Mouse (Mus musculus) thymus, adult 2 months (tissue): Measurements from ENCODE around the gene Olfr1348. TPM values are rescaled to one million over a fixed set of nuclear protein-coding genes. Genes with fewer than 3 reads are reported as not detected.
"Not testable (repeated sequence)": the region's sequence is repeated elsewhere in the genome, so short reads cannot be mapped to it uniquely, and the experiment has no call there.

Experiments
- DNase-seq: peaks from one replicate; pipeline ENCODE4 v3.0.0; 2021
- H3K27ac ChIP-seq: fragments of 200-500 bp; 2 replicates; pipeline ENCODE4 v1.5.1; 2012; ENCODE audit warnings: low read length, control low read depth; ENCODE audit not compliant: control insufficient read depth, insufficient read depth
- H3K27me3 ChIP-seq: fragments of 200-500 bp; 2 replicates; pipeline ENCODE4 v1.6.1; 2012; ENCODE audit warnings: mild to moderate bottlenecking, low read length, moderate library complexity, mixed read lengths; ENCODE audit not compliant: control insufficient read depth, insufficient read depth
- H3K36me3 ChIP-seq: fragments of 200-500 bp; 2 replicates; pipeline ENCODE4 v1.6.1; 2012; ENCODE audit warnings: mild to moderate bottlenecking, low read length, moderate library complexity; ENCODE audit not compliant: control insufficient read depth, insufficient read depth
- H3K4me1 ChIP-seq: fragments of 200-500 bp; replicated peaks from 2 replicates; pipeline ENCODE4 v1.6.1; 2012; ENCODE audit warnings: low read length; ENCODE audit not compliant: control insufficient read depth, insufficient read depth
- H3K4me3 ChIP-seq: fragments of 200-500 bp; 2 replicates; pipeline ENCODE4 v1.5.1; 2012; ENCODE audit warnings: mild to moderate bottlenecking, low read length, control low read depth, moderate library complexity; ENCODE audit not compliant: control insufficient read depth, insufficient read depth
- CTCF ChIP-seq: fragments of 200-500 bp; IDR thresholded peaks from 2 replicates; pipeline ENCODE4 v1.5.1; 2012; ENCODE audit warnings: mild to moderate bottlenecking, control low read depth, low read length, moderate library complexity, borderline replicate concordance; ENCODE audit not compliant: control insufficient read depth, poor library complexity, insufficient read depth; ENCODE audit errors: extremely low read depth
- POLR2A ChIP-seq: fragments of 200-500 bp; IDR thresholded peaks from 2 replicates; pipeline ENCODE4 v1.6.1; 2012; ENCODE audit warnings: mild to moderate bottlenecking, low read length, control low read depth, moderate library complexity; ENCODE audit not compliant: control insufficient read depth, poor library complexity, insufficient read depth; ENCODE audit errors: extremely low read depth
- WGBS: fragments of 180-500 bp; shearing (Covaris S2); methylation state at CpG from one replicate; pipeline ENCODE4 v1.1.7; 2018; 5-methylcytosine and 5-hydroxymethylcytosine counted together
- polyA plus RNA-seq: library from polyadenylated mRNA; depleted of rRNA; stranded (reverse); fragments of >200 nt; gene quantifications from 2 replicates; pipeline ENCODE4 v1.2.3, GENCODE M21; 2012; rRNA removed

The Olfr1348 gene
- polyA plus RNA-seq, result not detected in 2 replicates

- H3K4me1 ChIP-seq, result no peaks in the 10 kb centered on the region
- TF ChIP-seq CTCF (no peak), POLR2A (no peak)
- no peak for DNase-seq
- H3K36me3 ChIP-seq, result no peaks in the 10 kb centered on the region
- no peak within 1 kb of the TSS for H3K4me3 ChIP-seq
- 91% methylated on average over 1 of the region's 1 CpGs for WGBS
- no peaks in the 10 kb centered on the region for H3K27me3 ChIP-seq
- no peak within 1 kb of the TSS for H3K27ac ChIP-seq
Observed at GRCm38 (mm10) chr7:6508648-6509047, at the start of gene Olfr1348. Gene Olfr1348 (minus strand): TSS chr7:6508748.

- H3K36me3 ChIP-seq, result no peaks in the 10 kb centered on the region
- DNase-seq, result no peak
- no peak overlapping the region for H3K27ac ChIP-seq
- no peak for TF ChIP-seq CTCF
- TF ChIP-seq POLR2A, result no peak
- no peaks in the 10 kb centered on the region for H3K4me1 ChIP-seq
- 67% methylated on average over 5 of the region's 5 CpGs for WGBS
- no peak overlapping the region for H3K4me3 ChIP-seq
- no peaks in the 10 kb centered on the region for H3K27me3 ChIP-seq
Observed at GRCm38 (mm10) chr7:6526141-6526540, 17.6 kb upstream of the Olfr1348 start.

- Histone ChIP-seq H3K36me3 (no peaks in the 10 kb centered on the region), H3K4me1 (no peaks in the 10 kb centered on the region), H3K27me3 (no peaks in the 10 kb centered on the region), H3K27ac (no peak overlapping the region), H3K4me3 (no peak overlapping the region)
- WGBS, result 65% methylated on average over 3 of the region's 3 CpGs
- no peak for DNase-seq
- TF ChIP-seq CTCF (no peak), POLR2A (no peak)
Observed at GRCm38 (mm10) chr7:6525001-6525400, 16.5 kb upstream of the Olfr1348 start.

- TF ChIP-seq POLR2A, result no peak
- TF ChIP-seq CTCF, result no peak
- 94% methylated on average over 5 of the region's 5 CpGs for WGBS
- no peak for DNase-seq
Observed at GRCm38 (mm10) chr7:6522850-6523249, 14.3 kb upstream of the Olfr1348 start, which contains the start of gene Olfr1349. Gene Olfr1349 (minus strand): TSS chr7:6522950.

GRCm38 (mm10) chr7:6521666-6522065 is 13.1 kb upstream of the Olfr1348 start:
- no peak for TF ChIP-seq POLR2A
- DNase-seq, result no peak
- H3K4me1 ChIP-seq, result no peaks in the 10 kb centered on the region
- H3K36me3 ChIP-seq, result no peaks in the 10 kb centered on the region
- H3K27me3 ChIP-seq, result no peaks in the 10 kb centered on the region
- no peak overlapping the region for H3K4me3 ChIP-seq
- 37% methylated on average over 1 of the region's 1 CpGs for WGBS
- H3K27ac ChIP-seq, result no peak overlapping the region

More at GRCm38 (mm10) chr7:6522850-6523249, 14.3 kb upstream of the Olfr1348 start, which contains the start of gene Olfr1349:
- Histone ChIP-seq H3K27ac (no peak within 1 kb of the TSS), H3K36me3 (no peaks in the 10 kb centered on the region), H3K27me3 (no peaks in the 10 kb centered on the region), H3K4me3 (no peak within 1 kb of the TSS), H3K4me1 (no peaks in the 10 kb centered on the region)

- H3K27ac ChIP-seq, result no peak within 1 kb of the TSS
- H3K4me3 ChIP-seq, result no peak within 1 kb of the TSS
- no peaks in the 10 kb centered on the region for H3K27me3 ChIP-seq
- no peak for TF ChIP-seq CTCF
- H3K36me3 ChIP-seq, result no peaks in the 10 kb centered on the region
- H3K4me1 ChIP-seq, result no peaks in the 10 kb centered on the region
- no peak for DNase-seq
- WGBS, result 68% methylated on average over 1 of the region's 1 CpGs
Observed at GRCm38 (mm10) chr7:6499655-6500054, 8.9 kb downstream of the Olfr1348 start, which contains the start of gene Olfr1347. Gene Olfr1347 (minus strand): TSS chr7:6499755.

- no peak for DNase-seq
- Histone ChIP-seq H3K4me1 (no peaks in the 10 kb centered on the region), H3K36me3 (no peaks in the 10 kb centered on the region), H3K27me3 (no peaks in the 10 kb centered on the region), H3K27ac (no peak within 1 kb of the TSS), H3K4me3 (no peak within 1 kb of the TSS)
- TF ChIP-seq POLR2A (no peak), CTCF (no peak)
- WGBS, result 18% methylated on average over 2 of the region's 2 CpGs
Observed at GRCm38 (mm10) chr7:6486841-6487240, 21.7 kb downstream of the Olfr1348 start, which contains the start of gene Olfr5. Gene Olfr5 (minus strand): TSS chr7:6486941.

- H3K4me3 ChIP-seq, DNase-seq, H3K27ac ChIP-seq, H3K4me1 ChIP-seq, H3K36me3 ChIP-seq, H3K27me3 ChIP-seq: not testable (repeated sequence)
- WGBS, result 86% methylated on average over 2 of the region's 2 CpGs
Observed at GRCm38 (mm10) chr7:6477633-6478032, 30.9 kb downstream of the Olfr1348 start.
